Mouse (Mus musculus): ENCODE measurements around the gene Scel.

The Scel gene

GRCm38 (mm10) chr14:103513473-103513811, 300 bp downstream of the Scel start:
- no peak for DNase-seq (ENCODE audit: low spot score)

GRCm38 (mm10) chr14:103515419-103515818, 2.3 kb downstream of the Scel start:
- DNase-seq (ENCODE audit: low spot score) = no peak

GRCm38 (mm10) chr14:103526286-103526685, 13.1 kb downstream of the Scel start:
- no peak for DNase-seq (ENCODE audit: low spot score)

GRCm38 (mm10) chr14:103529733-103530367, 16.7 kb downstream of the Scel start:
- DNase-seq (ENCODE audit: low spot score) = no peak

- no peak for DNase-seq (ENCODE audit: low spot score)
Observed at GRCm38 (mm10) chr14:103531722-103532341, 18.7 kb downstream of the Scel start.

- DNase-seq (ENCODE audit: low spot score) = no peak
Observed at GRCm38 (mm10) chr14:103535511-103536024, 22.4 kb downstream of the Scel start.

- DNase-seq (ENCODE audit: low spot score) = no peak
Observed at GRCm38 (mm10) chr14:103536334-103536733, 23.2 kb downstream of the Scel start.

GRCm38 (mm10) chr14:103537355-103538056, 24.4 kb downstream of the Scel start:
- no peak for DNase-seq (ENCODE audit: low spot score)

- no peak for DNase-seq (ENCODE audit: low spot score)
Observed at GRCm38 (mm10) chr14:103539796-103540195, 26.7 kb downstream of the Scel start.

GRCm38 (mm10) chr14:103541679-103542078, 28.5 kb downstream of the Scel start:
- DNase-seq (ENCODE audit: low spot score) = no peak

- no peak for DNase-seq (ENCODE audit: low spot score)
Observed at GRCm38 (mm10) chr14:103543304-103544079, 30.4 kb downstream of the Scel start.

GRCm38 (mm10) chr14:103545734-103546133, 32.6 kb downstream of the Scel start:
- DNase-seq (ENCODE audit: low spot score) = no peak

GRCm38 (mm10) chr14:103546246-103546645, 33.1 kb downstream of the Scel start:
- DNase-seq (ENCODE audit: low spot score) = no peak

GRCm38 (mm10) chr14:103548220-103548619, 35.1 kb downstream of the Scel start:
- DNase-seq (ENCODE audit: low spot score) = no peak

- DNase-seq (ENCODE audit: low spot score) = peak; percentile 63
Observed at GRCm38 (mm10) chr14:103550480-103550879, 37.3 kb downstream of the Scel start.

GRCm38 (mm10) chr14:103550921-103551320, 37.8 kb downstream of the Scel start:
- no peak for DNase-seq (ENCODE audit: low spot score)

- no peak for DNase-seq (ENCODE audit: low spot score)
Observed at GRCm38 (mm10) chr14:103551921-103552320, 38.8 kb downstream of the Scel start.

- DNase-seq (ENCODE audit: low spot score) = no peak
Observed at GRCm38 (mm10) chr14:103552379-103552778, 39.2 kb downstream of the Scel start.

GRCm38 (mm10) chr14:103556609-103557008, 43.5 kb downstream of the Scel start:
- DNase-seq (ENCODE audit: low spot score) = no peak

GRCm38 (mm10) chr14:103561383-103562096, 48.4 kb downstream of the Scel start:
- no peak for DNase-seq (ENCODE audit: low spot score)

GRCm38 (mm10) chr14:103567957-103568356, 54.8 kb downstream of the Scel start:
- no peak for DNase-seq (ENCODE audit: low spot score)

GRCm38 (mm10) chr14:103568433-103568832, 55.3 kb downstream of the Scel start:
- DNase-seq (ENCODE audit: low spot score) = no peak
